Mouse (Mus musculus) liver, embryonic 14.5 days (tissue): ENCODE measurements around the gene Esrra.

Experiments used
- CTCF ChIP-seq: IDR thresholded peaks from 2 replicates; pipeline ENCODE4 v1.5.1; 2016; ENCODE audit warnings: antibody characterized with exemption, low read depth, control low read depth
- EP300 ChIP-seq: IDR thresholded peaks from 2 replicates; pipeline ENCODE4 v1.6.1; 2016; ENCODE audit warnings: antibody characterized with exemption, low read depth

DNA sequence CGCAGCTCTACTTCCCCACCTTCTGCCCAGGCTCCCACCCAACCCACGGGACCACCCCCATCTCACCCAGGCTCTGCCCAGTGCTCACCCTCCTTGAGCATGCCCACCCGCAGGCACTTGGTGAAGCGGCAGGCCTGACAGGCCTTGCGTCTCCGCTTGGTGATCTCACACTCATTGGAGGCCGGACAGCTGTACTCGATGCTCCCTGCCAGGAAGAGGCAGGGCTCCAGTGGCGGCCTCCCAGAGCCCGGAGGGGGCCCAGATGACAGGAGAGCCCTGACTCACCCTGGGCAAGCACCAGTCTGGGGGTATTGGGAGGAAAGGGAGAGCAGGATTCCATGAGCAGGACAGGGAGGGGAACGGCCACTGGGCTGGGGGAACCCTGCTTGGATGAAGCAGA, 7.6 kb downstream of the Esrra start:
- TF ChIP-seq CTCF (no peak), EP300 (no peak)
